Mouse (Mus musculus): ENCODE data around the gene Wdr31. TPM values are rescaled to one million over a fixed set of nuclear protein-coding genes. Genes with fewer than 3 reads are reported as not detected.

The Wdr31 gene
- polyA plus RNA-seq, 1 experiment: 2.8 TPM

Other genes with a start within 250 kb of the Wdr31 start
- 5.8 and 6.1 TPM in 2 replicates for gene Zfp37, start 239.8 kb downstream of the Wdr31 start, polyA plus RNA-seq (2012; rRNA removed)
- gene Slc31a2, start 208.3 kb downstream of the Wdr31 start, polyA plus RNA-seq (2012; rRNA removed): 26.4 and 27.9 TPM in 2 replicates
- gene Fkbp15, start 110.3 kb downstream of the Wdr31 start, polyA plus RNA-seq (2012; rRNA removed): 25.5 and 25.9 TPM in 2 replicates
- 15.5 and 18.1 TPM in 2 replicates for gene Slc31a1, start 110.2 kb downstream of the Wdr31 start, polyA plus RNA-seq (2012; rRNA removed)
- gene Cdc26, start 62.3 kb downstream of the Wdr31 start, polyA plus RNA-seq (2012; rRNA removed): 72.6 and 74.0 TPM in 2 replicates
- 11.7 and 11.8 TPM in 2 replicates for gene Prpf4, start 62.1 kb downstream of the Wdr31 start, polyA plus RNA-seq (2012; rRNA removed)
- 0.08 and 0.19 TPM in 2 replicates for gene Rnf183, start 35.6 kb downstream of the Wdr31 start, polyA plus RNA-seq (2012; rRNA removed)
- gene Bspry, start 9.2 kb upstream of the Wdr31 start, polyA plus RNA-seq (2012; rRNA removed): 14.2 and 17.5 TPM in 2 replicates
- 6.6 and 6.7 TPM in 2 replicates for gene Hdhd3, start 32.6 kb upstream of the Wdr31 start, polyA plus RNA-seq (2012; rRNA removed)
- 32.0 and 34.9 TPM in 2 replicates for gene Alad, start 49.0 kb upstream of the Wdr31 start, polyA plus RNA-seq (2012; rRNA removed)
- gene Pole3, start 54.2 kb upstream of the Wdr31 start, polyA plus RNA-seq (2012; rRNA removed): 32.1 and 33.0 TPM in 2 replicates
- 0.21 and 0.24 TPM in 2 replicates for gene 4933430I17Rik, start 54.5 kb upstream of the Wdr31 start, polyA plus RNA-seq (2012; rRNA removed)
- gene Rgs3, start 89.0 kb upstream of the Wdr31 start, polyA plus RNA-seq (2012; rRNA removed): 56.4 and 57.0 TPM in 2 replicates